Mouse (Mus musculus) limb, embryonic 15.5 days (tissue): ENCODE data around the gene Dera. TPM values are rescaled to one million over a fixed set of nuclear protein-coding genes. Genes with fewer than 3 reads are reported as not detected.
A peak's percentile ranks its signal among the peaks of the same experiment; 100 is the strongest.

Source experiments
- ATAC-seq: fragments of 200-750 bp; cut with Nextera tagmentation; 2 replicates; pipeline ENCODE4 v1.8.0; 2017; ENCODE audit warnings: low read depth, moderate TSS enrichment; ENCODE audit not compliant: insufficient number of reproducible peaks, low FRiP score, low TSS enrichment
- H3K27ac ChIP-seq: fragments of 300-500 bp; sonication (generic); 2 replicates; pipeline ENCODE4 v1.5.1; 2015; ENCODE audit warnings: moderate library complexity, mild to moderate bottlenecking, inconsistent platforms
- H3K27me3 ChIP-seq: fragments of 300-500 bp; sonication (generic); 2 replicates; pipeline ENCODE4 v1.6.1; 2015; ENCODE audit warnings: inconsistent platforms
- H3K36me3 ChIP-seq: fragments of 300-500 bp; sonication (generic); 2 replicates; pipeline ENCODE4 v1.6.1; 2015; ENCODE audit warnings: inconsistent platforms
- H3K4me1 ChIP-seq: fragments of 300-500 bp; sonication (generic); 2 replicates; pipeline ENCODE4 v1.6.1; 2015; ENCODE audit warnings: inconsistent platforms
- H3K4me2 ChIP-seq: fragments of 300-500 bp; sonication (generic); 2 replicates; pipeline ENCODE4 v1.6.1; 2015; ENCODE audit warnings: mild to moderate bottlenecking, inconsistent platforms
- H3K4me3 ChIP-seq: fragments of 300-500 bp; sonication (generic); 2 replicates; pipeline ENCODE4 v1.5.1; 2015; ENCODE audit warnings: mild to moderate bottlenecking, inconsistent platforms
- H3K9ac ChIP-seq: fragments of 300-500 bp; sonication (generic); 2 replicates; pipeline ENCODE4 v1.6.1; 2015; ENCODE audit warnings: inconsistent platforms
- H3K9me3 ChIP-seq: fragments of 300-500 bp; sonication (generic); 2 replicates; pipeline ENCODE4 v1.6.1; 2016; ENCODE audit warnings: inconsistent platforms
- WGBS: fragments of 180-500 bp; shearing (Covaris S2); methylation state at CpG from one replicate; pipeline ENCODE4 v1.1.7; 2015; 5-methylcytosine and 5-hydroxymethylcytosine counted together
- polyA plus RNA-seq: library from polyadenylated mRNA; unstranded; fragments of >200 nt; fragmentation: Nextera tagmentation; extraction: Ambion mirVana; gene quantifications from 2 replicates; pipeline ENCODE4 v1.2.1, GENCODE M21; 2015

Dera gene
- polyA plus RNA-seq, 1 experiment from 2014 or later, result 44.9 TPM

DNA sequence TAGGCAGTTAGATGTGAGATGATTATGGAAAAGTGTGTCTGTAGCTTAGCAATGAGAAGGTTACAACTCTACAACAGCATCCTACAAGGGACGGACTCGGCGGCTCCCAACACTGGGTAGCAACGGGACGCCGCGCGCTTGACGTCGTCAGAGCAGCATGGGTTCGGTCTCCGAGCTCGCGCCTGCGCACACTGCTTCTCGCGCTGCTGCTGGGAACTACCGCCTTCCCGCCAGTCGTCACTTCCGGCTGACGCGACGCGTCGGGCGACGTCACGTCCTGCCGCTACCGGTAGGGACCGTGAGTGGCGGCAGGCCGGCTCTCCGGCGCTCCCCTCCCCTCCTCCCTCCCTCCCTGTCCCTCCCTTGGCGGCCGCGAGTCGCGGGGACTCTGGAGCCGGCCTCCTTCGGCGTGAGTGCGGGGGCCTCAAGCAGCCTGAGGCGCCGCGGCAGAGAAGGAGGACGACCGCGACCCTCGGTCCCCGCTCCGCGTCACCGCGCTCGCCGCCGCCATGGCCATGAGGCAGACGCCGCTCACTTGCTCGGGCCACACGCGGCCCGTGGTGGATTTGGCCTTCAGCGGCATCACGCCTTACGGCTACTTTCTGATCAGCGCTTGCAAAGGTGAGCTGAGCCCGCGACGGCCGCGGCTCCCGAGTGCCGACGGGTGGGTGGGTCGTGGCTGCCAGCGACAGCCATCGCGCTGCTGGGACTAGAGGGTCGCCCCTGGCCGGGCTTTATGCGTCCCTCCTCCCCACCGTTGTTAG lies 19.3 kb upstream of the Dera start, which contains the start of gene Strap:
TSS of gene Strap (plus strand) at position 233 of the 764 bp plus-strand sequence.
- peak within 1 kb of the TSS; percentile 92 for H3K4me3 ChIP-seq
- H3K4me1 ChIP-seq, result peaks cover 14% of the 10 kb centered on the region
- under 1% methylated on average over 77 of the region's 86 CpGs for WGBS
- ATAC-seq, result peak; percentile 96
- H3K36me3 ChIP-seq, result peaks cover 16% of the 10 kb centered on the region
- peak within 1 kb of the TSS; percentile 78 for H3K4me2 ChIP-seq
- H3K9ac ChIP-seq, result peak within 1 kb of the TSS; percentile 87
- peak within 1 kb of the TSS; percentile 78 for H3K27ac ChIP-seq
- no peaks in the 10 kb centered on the region for H3K9me3 ChIP-seq
- H3K27me3 ChIP-seq, result no peaks in the 10 kb centered on the region

DNA sequence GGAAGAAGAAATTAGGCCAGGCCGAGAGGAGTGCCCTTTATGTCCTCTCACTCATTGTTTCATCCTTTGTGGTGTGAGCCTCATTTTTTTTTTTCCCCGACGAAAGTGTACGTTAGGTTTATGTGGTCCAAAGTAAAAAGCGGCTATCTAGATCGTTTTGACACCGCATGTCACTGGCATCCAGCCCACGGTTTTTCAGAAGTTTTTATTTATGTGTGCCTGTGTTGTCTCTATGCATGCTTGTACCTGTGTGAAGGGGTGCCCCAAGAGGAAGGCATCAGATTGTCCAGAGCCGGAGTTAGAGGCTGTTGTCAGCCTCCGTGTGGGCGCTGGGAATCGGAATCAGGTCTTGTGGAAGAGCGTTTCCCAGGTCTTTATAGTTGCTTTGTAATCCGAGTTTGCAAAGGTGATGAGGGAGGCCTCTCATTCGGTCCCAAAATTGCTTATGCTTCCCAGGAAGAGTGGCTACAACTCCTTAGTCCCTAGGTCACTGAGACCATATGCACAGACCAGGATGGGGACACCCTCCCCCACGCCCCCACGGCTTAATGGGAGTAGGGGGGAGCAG lies 18.6 kb upstream of the Dera start:
- H3K9me3 ChIP-seq, result no peaks in the 10 kb centered on the region
- peak overlapping the region; percentile 87 for H3K9ac ChIP-seq
- H3K27ac ChIP-seq, result peak overlapping the region; percentile 78; the same call in 1 of the 2 replicates
- H3K27me3 ChIP-seq, result no peaks in the 10 kb centered on the region
- H3K4me2 ChIP-seq, result peak overlapping the region; percentile 78
- ATAC-seq, result no peak
- 7% methylated on average over 17 of the region's 17 CpGs for WGBS
- peaks cover 14% of the 10 kb centered on the region for H3K4me1 ChIP-seq
- H3K36me3 ChIP-seq, result peaks cover 22% of the 10 kb centered on the region
- peak overlapping the region; percentile 92 for H3K4me3 ChIP-seq

DNA sequence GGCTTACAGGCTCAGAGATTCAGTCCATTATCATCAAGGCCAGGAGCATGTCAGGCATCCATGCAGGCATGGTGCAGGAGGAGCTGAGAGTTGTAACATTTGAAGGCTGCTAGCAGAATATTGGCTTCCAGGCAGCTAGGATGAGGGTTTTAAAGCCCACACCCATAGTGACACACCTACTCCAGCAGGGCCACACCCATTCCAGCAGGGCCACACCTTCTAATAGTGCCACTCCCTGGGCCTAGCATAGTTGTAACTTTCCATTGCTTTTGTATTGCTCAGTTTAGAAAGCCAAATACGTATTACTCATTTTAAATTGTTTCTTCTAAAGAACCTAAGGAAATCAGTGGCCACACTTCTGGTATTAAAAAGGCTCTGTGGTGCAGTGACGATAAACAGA lies 13.4 kb upstream of the Dera start:
- peaks cover 6% of the 10 kb centered on the region for H3K4me1 ChIP-seq
- H3K9me3 ChIP-seq, result no peaks in the 10 kb centered on the region
- no peaks in the 10 kb centered on the region for H3K27me3 ChIP-seq
- no peak for ATAC-seq
- H3K27ac ChIP-seq, result no peak overlapping the region
- H3K4me3 ChIP-seq, result no peak overlapping the region
- WGBS, result 94% methylated on average over 2 of the region's 2 CpGs
- peaks cover 66% of the 10 kb centered on the region for H3K36me3 ChIP-seq
- H3K4me2 ChIP-seq, result no peak overlapping the region
- H3K9ac ChIP-seq, result no peak overlapping the region

DNA sequence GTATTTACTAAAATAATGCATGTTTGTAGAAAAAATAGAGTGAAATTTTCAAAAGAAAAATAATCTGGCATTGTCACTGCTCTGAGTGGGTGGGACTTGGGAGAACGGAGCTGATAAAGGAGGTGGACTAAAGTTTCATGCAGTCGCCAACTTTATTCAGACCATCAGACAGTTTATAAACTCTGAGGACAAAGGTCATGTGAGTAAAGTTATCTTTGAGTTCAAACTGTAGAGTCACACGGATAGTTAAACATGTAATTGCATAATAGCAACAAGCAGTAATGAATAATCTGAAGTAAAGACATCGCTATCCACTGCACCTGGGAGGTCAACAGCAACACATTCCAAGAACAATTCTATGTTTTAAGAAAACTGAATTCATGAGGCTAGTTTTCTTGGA lies 9.6 kb upstream of the Dera start:
- Histone ChIP-seq H3K27ac (no peak overlapping the region), H3K9me3 (no peaks in the 10 kb centered on the region), H3K4me2 (no peak overlapping the region), H3K36me3 (peaks cover 80% of the 10 kb centered on the region), H3K27me3 (no peaks in the 10 kb centered on the region), H3K4me3 (no peak overlapping the region), H3K4me1 (no peaks in the 10 kb centered on the region), H3K9ac (no peak overlapping the region)
- no peak for ATAC-seq
- 85% methylated on average over 4 of the region's 4 CpGs for WGBS

DNA sequence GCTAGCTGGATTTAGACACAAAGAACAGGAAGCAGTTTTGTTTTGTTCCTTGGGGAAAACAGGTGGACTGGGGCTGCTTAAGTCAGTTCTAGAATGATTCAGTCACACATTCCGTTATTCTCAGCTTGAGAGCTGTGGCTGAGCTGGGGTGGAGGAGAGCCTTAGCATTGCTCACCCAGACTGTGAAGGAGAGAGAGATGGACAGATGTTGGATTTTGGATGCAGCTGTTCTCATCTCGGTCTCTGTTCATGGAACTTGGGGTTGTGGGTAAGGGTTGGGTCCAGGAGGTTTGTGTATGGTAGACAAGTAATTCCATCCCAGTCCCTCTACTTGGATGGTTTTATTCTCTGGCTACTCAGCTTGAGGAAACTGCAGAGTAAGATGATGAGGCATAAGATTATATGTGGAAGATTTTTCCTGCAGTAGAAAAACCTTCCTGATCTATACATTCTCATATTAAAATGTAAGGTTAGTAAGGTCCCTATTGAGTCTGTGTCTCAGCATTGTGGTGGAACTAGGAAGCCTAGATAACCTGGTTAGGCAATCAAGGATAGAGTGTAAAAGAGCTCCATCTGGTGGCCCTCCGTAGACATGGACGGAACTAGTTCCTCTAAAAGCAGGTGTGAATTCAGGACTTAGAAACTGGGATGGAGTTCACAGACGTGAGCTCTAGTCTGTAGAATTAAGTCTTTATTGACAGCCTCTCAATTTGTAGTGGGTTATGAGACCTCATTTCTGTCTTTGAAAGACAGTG lies 7.0 kb upstream of the Dera start:
- H3K4me3 ChIP-seq, result no peak overlapping the region
- no peak for ATAC-seq
- no peaks in the 10 kb centered on the region for H3K9me3 ChIP-seq
- no peak overlapping the region for H3K9ac ChIP-seq
- 68% methylated on average over 5 of the region's 5 CpGs for WGBS
- no peaks in the 10 kb centered on the region for H3K27me3 ChIP-seq
- H3K4me2 ChIP-seq, result no peak overlapping the region
- no peaks in the 10 kb centered on the region for H3K4me1 ChIP-seq
- H3K36me3 ChIP-seq, result peaks cover 76% of the 10 kb centered on the region
- no peak overlapping the region for H3K27ac ChIP-seq

DNA sequence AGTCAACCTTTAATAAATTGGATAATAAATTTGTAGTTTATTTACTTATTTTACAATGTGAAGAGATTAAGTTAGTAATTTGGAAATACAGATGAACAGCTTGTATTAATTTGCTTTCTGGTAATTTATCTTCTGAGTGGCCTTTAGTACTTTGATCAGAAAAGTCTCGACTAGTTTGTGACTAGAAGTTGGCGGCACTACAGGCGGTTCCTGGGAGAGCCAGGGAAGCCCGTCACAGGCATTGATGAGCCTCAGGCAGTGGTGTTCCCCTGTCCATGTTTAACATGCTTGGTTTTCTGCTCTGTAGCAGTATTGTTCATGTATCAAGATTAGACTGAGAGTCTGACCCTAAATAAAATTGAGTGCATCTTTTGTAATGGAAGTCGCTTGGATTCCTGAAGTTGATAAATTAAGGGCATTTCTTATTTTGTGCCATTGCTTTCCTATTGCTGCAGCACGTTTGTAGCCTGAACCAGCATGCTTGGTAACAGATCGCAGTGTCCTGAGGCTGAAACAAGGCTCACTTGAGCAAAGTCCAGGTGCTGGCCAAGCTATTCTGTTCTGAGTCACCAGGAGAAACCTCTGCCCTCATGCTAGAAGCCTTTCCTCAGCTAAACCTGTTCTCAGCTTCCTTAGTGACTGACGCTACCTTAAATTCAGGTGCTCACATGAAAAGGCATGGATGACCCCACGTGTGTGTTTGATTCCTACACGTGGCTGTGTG lies 2.6 kb upstream of the Dera start:
- Histone ChIP-seq H3K4me3 (no peak overlapping the region), H3K27ac (no peak overlapping the region), H3K4me1 (peaks cover 7% of the 10 kb centered on the region; the same call in 1 of the 2 replicates), H3K9me3 (no peaks in the 10 kb centered on the region), H3K4me2 (no peak overlapping the region), H3K9ac (no peak overlapping the region), H3K36me3 (peaks cover 48% of the 10 kb centered on the region), H3K27me3 (no peaks in the 10 kb centered on the region)
- no peak for ATAC-seq
- 74% methylated on average over 10 of the region's 10 CpGs for WGBS

- no peak overlapping the region for H3K4me3 ChIP-seq
- H3K27ac ChIP-seq, result no peak overlapping the region
- 89% methylated on average over 4 of the region's 4 CpGs for WGBS
- no peaks in the 10 kb centered on the region for H3K27me3 ChIP-seq
- no peak for ATAC-seq
- no peak overlapping the region for H3K9ac ChIP-seq
- no peak overlapping the region for H3K4me2 ChIP-seq
- H3K4me1 ChIP-seq, result peaks cover 7% of the 10 kb centered on the region; the same call in 1 of the 2 replicates
- peaks cover 45% of the 10 kb centered on the region for H3K36me3 ChIP-seq
- no peaks in the 10 kb centered on the region for H3K9me3 ChIP-seq
These were observed 2.1 kb upstream of the Dera start for GRCm38 (mm10) chr6:137752275-137752655.

DNA sequence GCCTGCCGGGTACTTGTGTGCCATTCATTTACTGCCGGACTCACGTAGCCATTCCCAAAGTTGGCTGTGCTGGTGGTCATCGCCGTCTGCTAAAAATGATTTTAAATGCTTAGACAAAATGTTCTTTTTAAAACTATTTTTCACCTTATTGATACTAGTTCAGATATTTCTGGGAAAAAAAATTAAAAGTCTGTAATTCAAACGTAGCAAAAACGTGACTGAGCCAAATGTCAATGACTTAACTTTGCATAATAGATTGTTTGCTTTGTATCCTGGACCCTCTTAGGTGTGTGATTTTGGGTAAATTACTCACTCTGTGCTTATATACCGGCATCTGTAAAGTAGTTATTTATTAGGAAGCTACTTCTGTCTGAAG lies 499 bp downstream of the Dera start:
- H3K27ac ChIP-seq, result no peak overlapping the region
- ATAC-seq, result no peak
- H3K27me3 ChIP-seq, result no peaks in the 10 kb centered on the region
- peak overlapping the region; percentile 73 for H3K4me3 ChIP-seq
- H3K36me3 ChIP-seq, result peaks cover 20% of the 10 kb centered on the region
- peak overlapping the region; percentile 58 for H3K9ac ChIP-seq
- H3K4me1 ChIP-seq, result peaks cover 7% of the 10 kb centered on the region; the same call in 1 of the 2 replicates
- no peaks in the 10 kb centered on the region for H3K9me3 ChIP-seq
- peak overlapping the region; percentile 79 for H3K4me2 ChIP-seq
- WGBS, result 4% methylated on average over 8 of the region's 8 CpGs

- Histone ChIP-seq H3K4me2 (no peak overlapping the region), H3K4me3 (no peak overlapping the region), H3K9me3 (no peaks in the 10 kb centered on the region), H3K9ac (no peak overlapping the region), H3K27ac (no peak overlapping the region), H3K27me3 (no peaks in the 10 kb centered on the region), H3K4me1 (peaks cover 7% of the 10 kb centered on the region; the same call in 1 of the 2 replicates), H3K36me3 (peaks cover 11% of the 10 kb centered on the region; the same call in 1 of the 2 replicates)
- ATAC-seq, result no peak
- WGBS, result 79% methylated on average over 5 of the region's 5 CpGs
These were observed 2.0 kb downstream of the Dera start for GRCm38 (mm10) chr6:137756310-137756709.

GRCm38 (mm10) chr6:137757891-137758290 lies 3.5 kb downstream of the Dera start:
- no peak for ATAC-seq
- no peak overlapping the region for H3K4me2 ChIP-seq
- WGBS, result 98% methylated on average over 1 of the region's 1 CpGs

GRCm38 (mm10) chr6:137759681-137760080 lies 5.3 kb downstream of the Dera start:
- Histone ChIP-seq H3K27me3 (no peaks in the 10 kb centered on the region), H3K27ac (no peak overlapping the region), H3K9ac (no peak overlapping the region), H3K4me2 (no peak overlapping the region), H3K4me3 (no peak overlapping the region), H3K9me3 (no peaks in the 10 kb centered on the region), H3K36me3 (no peaks in the 10 kb centered on the region), H3K4me1 (peaks cover 6% of the 10 kb centered on the region; the same call in 1 of the 2 replicates)
- no peak for ATAC-seq
- WGBS, result 22% methylated on average over 8 of the region's 8 CpGs

More at GRCm38 (mm10) chr6:137757891-137758290, 3.5 kb downstream of the Dera start:
- no peaks in the 10 kb centered on the region for H3K9me3 ChIP-seq
- H3K9ac ChIP-seq, result no peak overlapping the region
- peaks cover 7% of the 10 kb centered on the region; the same call in 1 of the 2 replicates for H3K4me1 ChIP-seq
- no peak overlapping the region for H3K4me3 ChIP-seq
- H3K36me3 ChIP-seq, result no peaks in the 10 kb centered on the region
- H3K27ac ChIP-seq, result no peak overlapping the region
- H3K27me3 ChIP-seq, result no peaks in the 10 kb centered on the region
